Mouse (Mus musculus) gastrocnemius, adult 18-20 months (tissue): ENCODE results near the gene Ephb3. TPM values are rescaled to one million over a fixed set of nuclear protein-coding genes. Genes with fewer than 3 reads are reported as not detected.

ENCODE experiments used
- DNase-seq: peaks from one replicate; pipeline ENCODE4 v3.0.0; 2021; ENCODE audit warnings: low spot score
- total RNA-seq, 2 experiments: library from RNA; stranded (reverse); gene quantifications; 2 replicates each; pipeline ENCODE4 v1.2.3; 2021

Gene Ephb3
- total RNA-seq, 2 experiments from 2014 or later = 0.23 to 0.64 TPM

DNA sequence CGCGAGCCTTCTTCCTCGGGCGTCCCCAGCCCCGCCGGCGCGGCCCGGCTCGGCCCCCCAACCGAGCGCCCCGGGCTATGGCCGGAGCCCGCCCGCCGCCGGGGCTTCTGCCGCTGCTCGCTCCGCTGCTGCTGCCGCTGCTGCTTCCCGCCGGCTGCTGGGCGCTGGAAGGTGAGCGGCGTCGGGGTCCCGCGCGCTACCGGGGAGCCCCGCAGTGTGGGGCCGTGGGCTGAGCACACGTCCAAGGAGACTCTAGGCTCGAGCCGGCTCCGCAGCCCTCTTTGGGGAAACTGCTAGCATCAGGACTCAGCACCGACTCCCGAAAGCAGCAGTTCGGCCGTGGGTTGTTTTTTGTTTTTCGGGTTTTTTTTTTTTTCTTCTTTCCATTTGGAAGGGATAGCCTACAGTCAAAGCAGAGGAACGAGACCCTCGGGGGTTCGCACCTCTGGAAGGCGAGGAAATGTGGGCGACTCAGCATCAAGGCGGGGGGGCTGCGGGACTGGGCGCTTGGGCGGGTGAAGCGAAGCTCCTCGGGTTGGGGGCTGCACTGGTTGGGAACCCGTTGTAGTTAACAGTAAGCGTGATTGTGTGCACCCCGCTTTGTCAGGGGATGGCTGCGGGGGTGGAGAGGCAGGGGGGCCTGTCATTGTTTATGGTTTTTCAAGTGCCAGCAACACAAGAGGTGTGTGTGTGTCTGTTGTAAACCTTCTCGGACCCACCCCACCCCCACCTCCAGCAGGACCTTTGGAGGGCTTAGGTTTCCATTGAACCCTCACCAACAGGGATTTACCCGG is 735 bp downstream of the Ephb3 start:
- no peak for DNase-seq

DNA sequence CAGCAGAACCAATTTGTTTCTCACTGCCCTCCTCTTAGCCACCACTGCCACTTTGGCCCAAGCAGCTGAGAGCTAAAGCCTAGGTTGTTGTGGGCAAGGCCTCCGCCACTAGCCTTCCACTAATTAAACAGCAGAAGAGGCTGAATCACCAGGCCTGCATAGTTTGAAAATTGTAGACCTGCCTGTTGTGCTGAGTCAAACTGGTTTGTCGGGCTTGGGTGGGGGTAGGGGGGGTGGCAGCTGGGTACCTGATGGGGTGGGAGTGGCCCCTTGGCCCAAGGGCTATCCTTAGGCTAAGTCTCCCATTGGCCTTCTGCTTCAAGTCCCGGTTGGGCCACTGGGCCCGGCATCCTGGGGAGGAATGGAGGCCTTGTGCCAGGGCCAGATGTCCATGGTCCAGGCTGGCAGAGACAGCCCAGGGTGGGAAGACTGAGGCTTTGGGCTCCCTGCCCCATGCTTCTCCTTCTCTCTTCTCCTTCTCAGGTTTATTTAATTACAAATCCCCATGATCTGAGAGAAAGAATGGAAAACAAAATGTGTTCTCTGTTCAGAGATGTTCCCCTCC is 3.5 kb downstream of the Ephb3 start:
- DNase-seq = no peak

DNA sequence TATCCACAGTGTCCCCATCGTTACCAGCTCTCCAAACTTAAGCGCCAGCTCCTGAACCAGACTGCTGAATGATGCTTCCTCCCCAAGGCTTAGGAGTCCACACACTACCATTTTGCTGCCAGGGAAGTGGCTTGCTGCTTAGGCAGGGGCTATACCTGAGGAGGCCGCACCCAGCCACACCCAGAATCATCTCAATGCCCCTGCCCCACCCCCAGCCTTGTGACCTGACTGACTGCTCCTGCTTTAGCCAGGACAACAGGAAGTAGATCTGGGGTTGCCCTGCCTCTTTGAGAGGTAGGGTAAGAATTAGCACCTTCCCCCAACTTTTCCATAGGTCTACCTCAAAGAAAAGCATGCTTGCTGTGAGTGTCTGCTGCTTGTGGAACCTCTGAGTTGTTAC is 4.7 kb downstream of the Ephb3 start:
- no peak for DNase-seq

DNA sequence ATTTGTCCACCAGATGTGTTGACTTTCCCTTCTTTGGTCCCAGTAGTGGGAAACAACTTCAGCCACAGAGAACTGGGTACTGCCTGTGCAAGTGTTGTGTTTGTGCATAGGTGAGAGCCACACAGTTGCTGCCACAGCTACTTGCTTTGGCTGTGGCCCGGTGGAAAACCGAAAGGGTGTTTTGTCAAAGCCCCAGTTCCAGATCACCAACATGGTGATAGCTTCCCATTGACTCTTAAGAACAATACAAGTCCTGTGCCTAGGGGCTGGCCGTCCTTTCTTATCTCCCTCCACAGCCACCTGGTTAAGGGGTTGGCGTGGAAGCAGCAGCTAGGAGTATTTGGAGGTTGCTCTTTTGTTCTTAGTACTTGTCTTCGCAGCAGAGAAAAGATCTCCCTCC is 5.6 kb downstream of the Ephb3 start:
- no peak for DNase-seq

DNA sequence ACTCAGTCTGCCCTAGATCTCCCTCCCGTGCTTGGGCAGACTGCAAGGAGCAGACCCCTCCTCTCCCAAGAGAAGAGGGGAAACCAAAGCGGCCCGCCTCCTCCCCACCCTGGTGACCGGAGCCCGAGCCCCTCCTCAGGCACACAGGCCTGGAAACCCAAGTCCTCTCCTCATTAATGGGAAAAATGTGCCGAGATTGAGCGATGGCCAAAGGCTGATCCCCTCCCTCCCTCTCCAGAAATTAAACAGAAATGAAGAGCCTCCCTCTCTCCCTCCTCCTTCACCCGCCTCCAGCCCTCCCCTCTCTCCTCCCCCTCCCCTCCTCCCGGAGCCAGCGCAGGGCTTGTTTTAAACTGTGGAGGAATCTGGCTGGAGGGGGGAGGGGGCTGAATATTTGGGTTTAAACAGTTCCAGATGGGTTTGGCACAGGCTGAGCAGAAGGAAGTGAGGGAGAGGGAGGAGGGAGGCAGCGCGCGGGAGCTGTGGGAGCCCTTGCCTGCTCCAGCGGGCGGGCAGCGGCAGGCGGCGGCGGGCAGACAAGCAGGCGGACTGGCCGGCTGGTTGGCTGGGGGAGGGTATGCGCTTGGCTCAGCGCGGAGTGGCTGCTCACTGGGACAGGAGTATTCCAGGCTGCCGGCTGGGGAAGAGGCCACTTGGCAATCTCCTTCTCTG is 6.2 kb downstream of the Ephb3 start:
- DNase-seq = peak; percentile 83

DNA sequence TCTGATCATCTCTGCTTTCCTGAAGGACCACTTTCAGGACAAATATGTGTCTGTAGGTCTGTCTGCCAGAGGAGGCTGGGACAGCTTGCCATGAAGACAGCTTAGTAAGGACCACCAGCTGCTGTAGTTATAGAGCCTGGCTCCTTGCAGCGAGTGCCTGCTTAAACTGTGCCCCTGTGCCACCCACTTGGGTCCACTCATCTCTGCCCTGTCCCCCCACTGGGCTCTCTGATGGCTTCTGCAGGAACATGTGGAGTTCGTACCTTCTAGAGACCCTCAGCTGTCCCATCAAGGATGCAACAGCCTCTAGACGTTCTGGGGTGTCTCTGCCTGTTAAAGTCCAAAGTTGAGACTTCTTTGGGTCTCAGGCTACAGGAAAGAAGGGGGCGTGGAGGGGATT is 6.9 kb downstream of the Ephb3 start:
- no peak for DNase-seq

DNA sequence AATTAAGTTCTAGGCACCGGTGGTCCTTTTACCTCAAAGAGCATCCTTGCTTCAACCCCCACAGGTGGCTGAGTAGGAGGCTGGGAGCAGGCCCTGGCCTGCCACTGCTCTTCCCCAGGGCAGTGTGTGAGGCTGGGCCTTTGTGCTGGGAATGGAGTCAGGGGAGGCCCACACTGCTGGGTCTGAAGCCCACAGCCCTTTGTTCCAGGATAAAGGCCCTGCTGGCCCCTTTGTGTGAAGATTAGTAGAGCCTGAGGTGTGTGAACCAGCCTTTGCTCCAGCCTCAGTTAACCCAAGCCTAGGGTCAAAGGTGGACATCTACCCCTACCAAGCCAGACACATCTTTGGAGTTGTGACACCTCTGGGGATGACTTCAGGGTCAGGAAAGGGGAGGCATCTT is 7.8 kb downstream of the Ephb3 start:
- DNase-seq = no peak

DNA sequence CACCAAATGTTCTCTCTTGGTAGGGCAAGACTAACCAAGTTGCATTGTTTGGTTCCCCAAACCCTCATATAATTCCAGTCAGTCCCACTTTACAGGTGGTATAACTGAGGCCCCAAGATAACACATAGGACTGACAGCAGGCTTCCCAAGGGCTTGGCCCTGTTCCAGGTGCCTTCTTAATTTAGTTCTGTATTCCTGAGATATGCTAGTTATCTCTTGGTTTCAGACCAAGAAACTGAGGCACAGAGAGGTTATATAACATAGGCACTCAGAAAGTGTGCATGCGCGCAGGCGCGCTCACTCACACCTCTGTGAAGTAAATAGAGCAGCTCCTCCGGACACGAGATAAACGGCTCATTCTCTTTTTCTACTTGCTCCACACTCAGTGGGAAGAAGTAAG is 9.4 kb downstream of the Ephb3 start:
- DNase-seq = no peak

DNA sequence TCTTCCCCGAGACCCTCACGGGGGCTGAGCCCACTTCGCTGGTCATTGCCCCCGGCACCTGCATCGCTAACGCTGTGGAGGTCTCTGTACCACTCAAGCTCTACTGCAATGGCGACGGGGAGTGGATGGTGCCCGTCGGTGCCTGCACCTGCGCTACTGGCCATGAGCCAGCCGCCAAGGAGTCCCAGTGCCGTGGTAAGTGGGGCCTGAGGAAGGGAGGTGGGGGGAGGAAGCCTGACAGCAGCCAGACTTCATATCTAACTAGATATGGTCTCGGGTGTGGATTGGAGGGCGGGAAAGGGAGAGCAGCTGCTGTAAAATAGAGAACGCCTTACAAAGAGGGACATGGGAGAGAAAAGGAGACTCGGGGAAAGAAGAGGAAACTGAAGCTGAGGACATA is 10.2 kb downstream of the Ephb3 start:
- no peak for DNase-seq

DNA sequence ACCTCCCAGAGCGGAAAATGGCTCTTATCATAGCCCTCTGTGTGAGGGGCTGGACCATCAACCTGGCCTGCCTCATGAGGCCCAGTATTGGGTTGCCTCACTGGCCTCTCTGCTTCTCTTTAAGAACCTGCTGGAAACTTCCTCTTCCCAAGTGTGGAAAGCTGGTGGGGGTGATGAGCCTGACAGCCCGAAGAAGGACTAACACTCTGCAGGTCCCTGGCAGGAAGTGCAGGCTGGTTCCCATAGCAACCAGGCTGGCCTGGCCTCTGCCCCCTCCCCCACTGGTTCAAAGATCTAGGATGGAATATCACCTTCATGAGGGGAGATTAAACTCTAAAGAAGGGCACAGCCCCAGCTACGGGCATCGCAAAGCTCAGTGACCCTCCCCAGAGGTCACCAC is 11.5 kb downstream of the Ephb3 start:
- DNase-seq = no peak

DNA sequence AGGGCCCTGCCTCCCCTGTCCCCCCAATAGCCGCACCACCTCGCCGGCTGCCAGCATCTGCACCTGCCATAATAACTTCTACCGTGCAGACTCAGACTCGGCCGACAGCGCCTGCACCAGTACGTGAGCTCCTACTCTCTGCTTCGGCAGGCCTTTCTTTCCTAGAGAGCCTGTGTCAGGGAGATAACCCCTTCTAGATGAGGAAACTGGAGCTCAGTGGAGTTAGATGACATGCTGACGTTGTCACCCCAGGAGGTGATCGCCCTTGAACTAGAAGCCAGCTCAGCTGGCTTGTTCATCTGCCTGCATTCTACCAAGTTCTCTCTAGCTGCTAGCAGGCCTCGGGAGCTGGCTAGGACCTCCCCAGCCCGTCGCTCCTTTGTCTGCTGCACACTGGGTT is 12.7 kb downstream of the Ephb3 start:
- no peak for DNase-seq

DNA sequence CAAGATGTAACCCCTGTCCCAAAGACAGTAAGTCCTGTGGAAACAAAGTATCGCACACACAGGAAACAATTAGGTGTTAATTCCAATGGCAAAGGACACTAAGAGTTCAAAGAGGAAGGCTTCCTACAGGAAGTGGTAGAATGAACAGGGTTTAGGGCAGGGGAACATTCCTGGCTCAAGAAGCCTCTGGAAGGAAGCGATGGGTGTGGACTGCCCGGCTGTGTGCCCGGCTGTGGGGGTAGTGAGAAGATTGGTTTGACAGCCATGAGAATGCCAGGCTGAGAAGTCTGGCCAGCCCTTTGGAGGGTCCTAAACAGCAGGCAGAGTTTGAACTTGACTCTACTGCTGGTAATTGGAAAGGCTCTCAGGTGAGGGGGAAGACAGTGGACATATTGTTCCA is 15.1 kb downstream of the Ephb3 start:
- DNase-seq = no peak

DNA sequence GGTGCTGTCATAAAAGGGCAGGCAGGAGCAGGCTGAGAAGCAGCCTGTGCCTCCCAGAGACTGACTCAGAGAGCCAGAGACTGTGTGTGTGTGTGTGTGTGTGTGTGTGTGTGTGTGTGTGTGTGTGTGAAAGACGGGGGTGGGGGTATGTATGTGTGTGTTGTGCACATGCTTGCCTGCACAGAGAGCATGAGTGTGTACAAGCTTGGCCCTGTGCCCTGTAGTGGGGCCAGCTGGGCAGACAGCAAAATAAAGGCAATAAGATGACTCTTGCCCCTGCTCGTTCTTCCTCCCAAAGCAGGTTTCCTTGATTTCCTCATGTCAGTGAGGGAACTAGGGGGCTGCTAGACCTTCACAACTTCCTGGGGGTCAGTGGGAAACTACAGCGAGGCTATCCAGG is 18.5 kb downstream of the Ephb3 start:
- DNase-seq = no peak

DNA sequence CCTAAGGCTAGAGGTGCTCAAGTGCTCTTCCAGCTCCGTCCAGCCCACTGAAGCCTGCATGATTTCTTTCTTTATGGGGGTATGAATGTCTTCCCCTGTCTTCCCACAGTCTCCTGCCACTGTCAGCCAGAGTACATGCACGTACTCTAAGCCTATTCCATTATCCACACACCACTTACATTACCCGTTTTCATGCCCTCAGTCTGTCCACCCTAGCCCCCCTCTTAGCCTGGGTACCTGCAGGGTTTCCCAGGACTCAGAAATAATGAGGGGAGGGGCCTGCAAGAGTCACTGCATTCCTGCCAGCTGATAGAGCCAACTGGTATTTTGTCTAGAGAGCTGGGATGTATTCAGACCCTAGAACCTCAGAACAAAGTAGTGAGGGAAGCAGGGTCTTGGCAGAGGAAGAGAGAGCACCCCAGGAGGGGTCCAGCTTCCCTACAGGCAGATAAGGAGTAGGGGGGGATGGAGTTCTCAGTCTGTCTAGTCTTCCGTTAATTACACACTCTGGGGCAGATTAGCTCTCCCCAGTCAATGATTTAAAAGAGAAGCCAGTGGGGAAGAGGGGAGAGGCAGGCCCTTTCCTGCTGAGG is 20.2 kb downstream of the Ephb3 start:
- DNase-seq = no peak

DNA sequence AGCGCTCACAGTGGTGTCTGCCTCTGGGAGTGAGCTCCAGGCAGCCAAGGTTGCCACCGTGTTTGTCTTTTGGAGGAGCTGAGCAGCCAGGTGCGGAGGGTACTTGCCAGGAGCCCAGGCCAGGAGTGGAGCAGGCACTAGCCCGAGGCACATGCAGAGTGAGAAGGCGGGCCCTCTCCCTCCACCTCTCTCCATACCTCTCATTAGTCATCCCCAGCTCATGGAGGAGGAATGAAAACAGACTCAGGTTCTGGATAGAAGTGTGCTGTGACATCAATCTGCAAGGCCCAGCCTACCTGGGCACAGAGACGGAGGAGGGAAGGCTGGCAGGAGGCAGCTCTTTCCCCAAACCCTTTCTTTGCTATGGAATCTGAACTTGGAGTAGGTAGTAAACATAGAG is 22.1 kb downstream of the Ephb3 start:
- no peak for DNase-seq

DNA sequence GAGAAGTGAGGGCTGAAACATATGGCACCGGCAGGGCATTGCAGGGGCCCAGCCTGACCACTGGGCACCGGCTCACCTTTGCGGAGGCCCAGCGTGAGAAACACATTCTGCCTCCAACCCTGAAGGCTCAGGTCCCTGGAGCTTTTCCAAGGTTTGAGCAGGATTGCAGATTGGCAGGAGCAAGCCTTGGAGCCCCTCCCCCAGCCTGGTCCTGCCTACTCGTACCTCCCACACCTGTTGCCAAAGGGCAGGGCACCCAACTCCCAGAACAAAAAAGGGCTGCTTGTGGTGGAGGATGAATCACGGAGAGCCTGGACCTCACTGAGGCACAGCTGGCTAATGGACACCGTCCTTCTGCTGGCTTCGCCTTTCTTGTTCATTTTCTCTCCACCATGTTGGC is 30.6 kb downstream of the Ephb3 start:
- no peak for DNase-seq

DNA sequence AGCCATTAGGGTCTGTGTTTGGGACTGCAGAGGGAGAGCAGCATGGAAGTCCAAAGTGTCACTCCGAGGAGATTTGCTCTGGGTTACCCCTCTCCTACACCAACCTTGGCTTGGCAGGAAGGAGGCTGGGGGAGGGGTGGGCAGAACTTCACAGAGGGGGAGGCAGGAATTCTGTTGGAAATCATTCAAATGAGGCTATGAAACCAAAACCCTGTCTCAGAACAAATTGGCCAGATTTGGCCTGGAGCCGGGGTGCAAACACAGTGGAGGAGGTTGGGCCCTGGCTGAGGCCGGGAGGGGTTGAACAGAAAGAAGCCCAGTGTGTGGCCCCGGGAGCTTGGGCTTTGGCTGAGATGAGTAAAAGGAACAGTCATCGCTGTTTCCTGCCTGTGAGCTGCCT is 34.2 kb downstream of the Ephb3 start:
- peak; percentile 11 for DNase-seq

DNA sequence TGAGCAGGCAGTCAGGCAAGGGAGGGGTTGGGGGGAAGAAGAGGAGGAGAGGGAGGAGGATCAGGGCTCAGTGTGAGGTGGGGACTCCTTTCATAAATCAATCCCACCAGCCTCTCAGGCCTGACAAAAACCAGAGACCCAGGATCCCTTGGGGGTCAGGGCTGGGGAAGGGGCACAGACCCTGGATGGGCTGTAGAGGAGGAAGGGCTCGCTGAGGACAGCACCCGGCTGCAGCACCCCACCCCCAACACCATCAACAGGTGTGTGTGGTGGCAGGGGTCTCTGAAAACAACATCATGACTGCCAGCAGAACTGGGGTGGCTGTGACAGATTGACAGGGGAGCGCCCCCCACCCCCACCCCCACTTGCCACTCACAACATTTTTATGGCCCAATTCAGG is 36.0 kb downstream of the Ephb3 start:
- DNase-seq = no peak

DNA sequence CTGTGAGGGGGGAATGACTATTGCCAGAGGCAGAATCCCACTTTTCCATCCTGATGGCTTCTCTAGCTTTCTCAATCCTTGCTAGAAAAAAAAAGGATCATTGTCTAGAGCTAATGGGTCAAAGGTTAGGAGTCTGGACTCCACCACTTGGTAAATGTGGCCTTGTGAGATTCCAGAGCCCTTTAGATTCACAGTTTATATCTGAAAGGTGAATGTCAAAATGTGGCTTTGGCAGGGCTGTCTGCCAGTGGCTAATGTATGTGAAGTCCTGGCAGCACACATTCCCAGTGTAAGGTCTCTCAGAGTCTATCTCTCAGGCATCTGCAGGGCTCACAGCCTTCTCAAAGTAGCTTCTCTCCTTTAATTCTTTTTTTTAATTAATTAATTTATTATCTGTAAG is 36.5 kb downstream of the Ephb3 start:
- DNase-seq = no peak

DNA sequence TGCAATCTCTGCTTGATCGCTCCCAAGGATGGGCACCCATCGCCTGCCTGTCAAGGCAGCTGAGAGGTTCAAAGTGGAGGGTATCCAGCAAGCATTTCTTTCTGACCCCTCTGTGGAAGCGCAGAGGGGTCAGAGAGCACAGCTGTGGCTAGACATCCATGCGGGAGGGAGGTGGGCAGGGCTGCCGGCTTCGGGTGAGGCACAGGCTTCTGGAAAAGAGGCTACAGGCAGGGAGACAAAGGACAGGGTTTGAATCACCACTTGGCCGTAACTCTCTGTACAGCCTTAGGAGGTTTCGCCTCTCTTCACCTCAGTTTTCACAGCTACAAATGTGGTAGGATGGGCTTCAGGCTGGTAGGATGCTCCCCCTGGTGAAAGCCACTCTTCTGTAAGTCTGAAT is 38.4 kb downstream of the Ephb3 start:
- no peak for DNase-seq

DNA sequence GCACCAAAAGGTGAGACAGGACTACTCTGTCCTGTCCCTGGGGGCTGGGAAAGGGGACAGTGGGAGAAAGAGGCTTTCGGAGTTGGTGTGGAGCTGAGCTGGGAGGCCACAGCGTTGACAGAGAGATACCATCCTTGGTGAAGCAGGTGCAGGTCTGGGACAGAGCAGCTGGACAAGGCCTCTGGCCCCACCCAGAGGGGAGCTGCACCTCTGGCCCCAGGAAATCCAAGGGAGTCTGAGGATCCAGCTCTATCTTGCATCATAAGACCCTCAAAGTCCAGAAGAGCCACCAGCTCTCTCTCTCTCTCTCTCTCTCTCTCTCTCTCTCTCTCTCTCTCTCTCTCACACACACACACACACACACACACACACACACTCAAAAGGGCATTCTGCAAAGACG is 40.2 kb downstream of the Ephb3 start:
- no peak for DNase-seq

DNA sequence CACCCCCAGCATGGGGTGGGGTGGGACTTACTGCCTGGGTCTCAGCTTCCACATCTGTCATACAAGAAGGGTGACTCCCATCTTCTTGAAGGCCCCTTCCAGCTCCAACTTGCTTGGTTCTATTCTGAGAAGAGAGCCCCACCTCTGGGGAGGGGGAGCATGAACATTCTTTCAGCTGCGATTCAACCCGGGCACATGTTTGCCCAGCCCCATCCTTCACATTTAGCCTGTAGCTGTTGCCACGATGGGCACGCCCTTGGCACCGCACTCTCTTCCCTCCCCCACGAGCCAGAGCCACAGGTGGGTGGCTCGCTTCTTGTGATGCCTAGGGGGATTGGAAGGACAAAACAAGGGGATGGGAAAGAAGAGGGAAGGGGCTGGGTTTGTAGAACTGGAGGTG is 40.8 kb downstream of the Ephb3 start:
- no peak for DNase-seq

DNA sequence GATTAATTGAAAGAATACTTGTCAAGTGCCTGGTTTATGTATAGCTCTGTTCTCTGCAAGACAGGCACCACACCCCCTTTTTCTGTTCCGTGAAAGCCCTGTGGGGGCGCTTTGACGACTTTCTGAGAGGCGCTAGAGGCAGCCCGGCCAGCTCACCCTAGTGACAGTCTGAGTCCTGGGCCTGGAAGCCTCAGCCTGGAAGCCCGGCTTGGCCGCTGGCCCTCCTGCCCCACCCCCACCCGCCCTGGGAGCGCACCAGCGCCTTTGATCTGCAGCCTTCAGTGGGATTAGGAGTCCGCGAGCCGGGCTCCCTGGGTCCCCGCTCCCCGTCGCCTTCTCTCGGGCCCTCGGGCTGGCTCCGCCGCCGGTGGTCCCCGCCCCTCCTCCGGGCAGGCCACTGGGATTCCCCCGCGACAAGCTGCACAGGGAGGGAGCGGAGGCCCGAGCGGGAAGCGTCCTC is 41.4 kb downstream of the Ephb3 start:
- DNase-seq = peak; percentile 82
